Mouse (Mus musculus) embryonic fibroblast, embryonic 13.5 days (primary cell): Measurements from ENCODE around the gene Dmrt1.

Experiments
- CTCF ChIP-seq: IDR thresholded peaks from 2 replicates; pipeline ENCODE4 v1.5.1; 2011; ENCODE audit warnings: mild to moderate bottlenecking, control low read depth, low read length, moderate library complexity, borderline replicate concordance; ENCODE audit not compliant: insufficient read depth
- POLR2A ChIP-seq: IDR thresholded peaks from 2 replicates; pipeline ENCODE4 v1.6.1; 2011; ENCODE audit warnings: low read depth, mild to moderate bottlenecking, control low read depth, low read length, moderate library complexity

- TF ChIP-seq POLR2A, result no peak
- no peak for TF ChIP-seq CTCF
Observed at GRCm38 (mm10) chr19:25569778-25570177, 64.4 kb downstream of the Dmrt1 start.
